Mouse (Mus musculus) neural tube, embryonic 15.5 days (tissue): ENCODE data around the gene Tbxa2r. TPM values are rescaled to one million over a fixed set of nuclear protein-coding genes. Genes with fewer than 3 reads are reported as not detected.

Experiments used
- ATAC-seq: fragments of 200-750 bp; cut with Nextera tagmentation; 2 replicates; pipeline ENCODE4 v1.8.0; 2017; ENCODE audit warnings: mild to moderate bottlenecking, moderate TSS enrichment, moderate library complexity; ENCODE audit not compliant: low FRiP score
- H3K27ac ChIP-seq: fragments of 300-500 bp; sonication (generic); replicated peaks from 2 replicates; pipeline ENCODE4 v1.5.1; 2015; ENCODE audit warnings: mild to moderate bottlenecking, inconsistent platforms
- H3K27me3 ChIP-seq: fragments of 300-500 bp; sonication (generic); replicated peaks from 2 replicates; pipeline ENCODE4 v1.6.1; 2015; ENCODE audit warnings: inconsistent platforms
- H3K36me3 ChIP-seq: fragments of 300-500 bp; sonication (generic); 2 replicates; pipeline ENCODE4 v1.6.1; 2015; ENCODE audit warnings: inconsistent platforms
- H3K4me1 ChIP-seq: fragments of 300-500 bp; sonication (generic); 2 replicates; pipeline ENCODE4 v1.6.1; 2015; ENCODE audit warnings: inconsistent platforms
- H3K4me2 ChIP-seq: fragments of 300-500 bp; sonication (generic); 2 replicates; pipeline ENCODE4 v1.6.1; 2015; ENCODE audit warnings: inconsistent platforms, mild to moderate bottlenecking, moderate library complexity
- H3K4me3 ChIP-seq: fragments of 300-500 bp; sonication (generic); replicated peaks from 2 replicates; pipeline ENCODE4 v1.5.1; 2015; ENCODE audit warnings: mild to moderate bottlenecking, inconsistent platforms
- H3K9ac ChIP-seq: fragments of 300-500 bp; sonication (generic); replicated peaks from 2 replicates; pipeline ENCODE4 v1.6.1; 2015; ENCODE audit warnings: mild to moderate bottlenecking, inconsistent platforms
- H3K9me3 ChIP-seq: fragments of 300-500 bp; sonication (generic); replicated peaks from 2 replicates; pipeline ENCODE4 v1.6.1; 2016; ENCODE audit warnings: inconsistent platforms
- WGBS: fragments of 180-500 bp; shearing (Covaris S2); methylation state at CpG from one replicate; pipeline ENCODE4 v1.1.7; 2015; ENCODE audit warnings: mixed read lengths; 5-methylcytosine and 5-hydroxymethylcytosine counted together
- polyA plus RNA-seq: library from polyadenylated mRNA; unstranded; fragments of >200 nt; fragmentation: Nextera tagmentation; extraction: Ambion mirVana; gene quantifications from 2 replicates; pipeline ENCODE4 v1.2.1, GENCODE M21; 2015

Gene Tbxa2r
- polyA plus RNA-seq, 1 experiment from 2014 or later, result 5.5 TPM

GRCm38 (mm10) chr10:81301321-81301720 lies 27.2 kb upstream of the Tbxa2r start:
- Histone ChIP-seq H3K4me1 (peaks cover 43% of the 10 kb centered on the region), H3K27me3 (no peaks in the 10 kb centered on the region), H3K27ac (no peak overlapping the region), H3K4me3 (no peak overlapping the region), H3K36me3 (peaks cover 8% of the 10 kb centered on the region), H3K4me2 (no peak overlapping the region), H3K9ac (no peak overlapping the region), H3K9me3 (no peaks in the 10 kb centered on the region)
- ATAC-seq, result no peak
- WGBS, result 81% methylated on average over 9 of the region's 9 CpGs

- Histone ChIP-seq H3K27me3 (no peaks in the 10 kb centered on the region), H3K4me1 (peaks cover 42% of the 10 kb centered on the region), H3K36me3 (peaks cover 18% of the 10 kb centered on the region), H3K9me3 (no peaks in the 10 kb centered on the region), H3K9ac (no peak overlapping the region), H3K4me2 (no peak overlapping the region), H3K4me3 (no peak overlapping the region), H3K27ac (no peak overlapping the region)
- WGBS, result 52% methylated on average over 4 of the region's 4 CpGs
- ATAC-seq, result no peak
Observed at GRCm38 (mm10) chr10:81302288-81302687, 26.2 kb upstream of the Tbxa2r start.

GRCm38 (mm10) chr10:81302781-81303218 lies 25.7 kb upstream of the Tbxa2r start:
- Histone ChIP-seq H3K27ac (no peak overlapping the region), H3K27me3 (no peaks in the 10 kb centered on the region), H3K4me3 (no peak overlapping the region), H3K9me3 (no peaks in the 10 kb centered on the region), H3K4me2 (no peak overlapping the region), H3K9ac (no peak overlapping the region), H3K36me3 (peaks cover 23% of the 10 kb centered on the region), H3K4me1 (peaks cover 37% of the 10 kb centered on the region)
- ATAC-seq, result no peak
- 71% methylated on average over 14 of the region's 14 CpGs for WGBS

- ATAC-seq, result no peak
- Histone ChIP-seq H3K9ac (no peak overlapping the region), H3K4me3 (no peak overlapping the region), H3K27ac (no peak overlapping the region), H3K9me3 (no peaks in the 10 kb centered on the region), H3K4me1 (peaks cover 37% of the 10 kb centered on the region), H3K36me3 (peaks cover 28% of the 10 kb centered on the region), H3K27me3 (no peaks in the 10 kb centered on the region), H3K4me2 (no peak overlapping the region)
- WGBS, result 75% methylated on average over 10 of the region's 10 CpGs
Observed at GRCm38 (mm10) chr10:81303258-81303657, 25.3 kb upstream of the Tbxa2r start.

GRCm38 (mm10) chr10:81303761-81304160 lies 24.8 kb upstream of the Tbxa2r start:
- peaks cover 32% of the 10 kb centered on the region for H3K36me3 ChIP-seq
- ATAC-seq, result no peak
- no peak overlapping the region for H3K9ac ChIP-seq
- no peak overlapping the region for H3K4me3 ChIP-seq
- no peaks in the 10 kb centered on the region for H3K9me3 ChIP-seq
- no peak overlapping the region for H3K27ac ChIP-seq
- WGBS, result 81% methylated on average over 7 of the region's 7 CpGs
- H3K4me1 ChIP-seq, result peaks cover 37% of the 10 kb centered on the region
- H3K4me2 ChIP-seq, result no peak overlapping the region
- H3K27me3 ChIP-seq, result no peaks in the 10 kb centered on the region

GRCm38 (mm10) chr10:81304597-81305238 lies 23.8 kb upstream of the Tbxa2r start:
- Histone ChIP-seq H3K4me3 (no peak overlapping the region), H3K27ac (no peak overlapping the region), H3K27me3 (no peaks in the 10 kb centered on the region), H3K9me3 (no peaks in the 10 kb centered on the region), H3K9ac (no peak overlapping the region), H3K36me3 (peaks cover 42% of the 10 kb centered on the region), H3K4me2 (no peak overlapping the region), H3K4me1 (peaks cover 37% of the 10 kb centered on the region)
- WGBS, result 29% methylated on average over 8 of the region's 9 CpGs
- no peak for ATAC-seq

- no peak overlapping the region for H3K4me3 ChIP-seq
- no peaks in the 10 kb centered on the region for H3K9me3 ChIP-seq
- peaks cover 30% of the 10 kb centered on the region for H3K4me1 ChIP-seq
- no peak overlapping the region for H3K4me2 ChIP-seq
- H3K36me3 ChIP-seq, result peaks cover 51% of the 10 kb centered on the region
- WGBS, result 93% methylated on average over 14 of the region's 14 CpGs
- no peak overlapping the region for H3K9ac ChIP-seq
- ATAC-seq, result no peak
- H3K27ac ChIP-seq, result no peak overlapping the region
- H3K27me3 ChIP-seq, result no peaks in the 10 kb centered on the region
Observed at GRCm38 (mm10) chr10:81305663-81306062, 22.9 kb upstream of the Tbxa2r start.

- WGBS, result 90% methylated on average over 12 of the region's 12 CpGs
Observed at GRCm38 (mm10) chr10:81306173-81306668, 22.3 kb upstream of the Tbxa2r start.

GRCm38 (mm10) chr10:81306837-81307682 lies 21.5 kb upstream of the Tbxa2r start:
- no peak overlapping the region for H3K27ac ChIP-seq
- no peak overlapping the region for H3K4me2 ChIP-seq
- no peaks in the 10 kb centered on the region for H3K9me3 ChIP-seq
- H3K9ac ChIP-seq, result no peak overlapping the region
- 95% methylated on average over 21 of the region's 21 CpGs for WGBS
- H3K27me3 ChIP-seq, result no peaks in the 10 kb centered on the region
- no peak for ATAC-seq
- H3K4me3 ChIP-seq, result no peak overlapping the region
- H3K36me3 ChIP-seq, result peaks cover 65% of the 10 kb centered on the region
- peaks cover 24% of the 10 kb centered on the region for H3K4me1 ChIP-seq

More at GRCm38 (mm10) chr10:81306173-81306668, 22.3 kb upstream of the Tbxa2r start:
- H3K4me2 ChIP-seq, result no peak overlapping the region
- no peak overlapping the region for H3K27ac ChIP-seq
- no peaks in the 10 kb centered on the region for H3K9me3 ChIP-seq
- H3K4me3 ChIP-seq, result no peak overlapping the region
- no peak overlapping the region for H3K9ac ChIP-seq
- H3K4me1 ChIP-seq, result peaks cover 26% of the 10 kb centered on the region
- H3K36me3 ChIP-seq, result peaks cover 57% of the 10 kb centered on the region
- no peaks in the 10 kb centered on the region for H3K27me3 ChIP-seq
- ATAC-seq, result no peak

- Histone ChIP-seq H3K4me2 (no peak overlapping the region), H3K9me3 (no peaks in the 10 kb centered on the region), H3K27me3 (no peaks in the 10 kb centered on the region), H3K9ac (no peak overlapping the region), H3K4me1 (no peaks in the 10 kb centered on the region), H3K4me3 (no peak overlapping the region), H3K36me3 (peaks cover 89% of the 10 kb centered on the region), H3K27ac (no peak overlapping the region)
- 84% methylated on average over 5 of the region's 5 CpGs for WGBS
- ATAC-seq, result no peak
Observed at GRCm38 (mm10) chr10:81309571-81309970, 19.0 kb upstream of the Tbxa2r start.

GRCm38 (mm10) chr10:81313581-81313980 lies 14.9 kb upstream of the Tbxa2r start:
- no peak overlapping the region for H3K4me2 ChIP-seq
- no peaks in the 10 kb centered on the region for H3K27me3 ChIP-seq
- H3K4me1 ChIP-seq, result peaks cover 8% of the 10 kb centered on the region; the same call in 1 of the 2 replicates
- no peak overlapping the region for H3K9ac ChIP-seq
- peaks cover 88% of the 10 kb centered on the region for H3K36me3 ChIP-seq
- H3K27ac ChIP-seq, result no peak overlapping the region
- no peak for ATAC-seq
- 92% methylated on average over 13 of the region's 13 CpGs for WGBS
- H3K9me3 ChIP-seq, result no peaks in the 10 kb centered on the region
- no peak overlapping the region for H3K4me3 ChIP-seq

- no peak for ATAC-seq
- Histone ChIP-seq H3K27me3 (no peaks in the 10 kb centered on the region), H3K9ac (no peak overlapping the region), H3K36me3 (peaks cover 87% of the 10 kb centered on the region), H3K27ac (no peak overlapping the region), H3K4me1 (peaks cover 14% of the 10 kb centered on the region), H3K9me3 (no peaks in the 10 kb centered on the region), H3K4me2 (no peak overlapping the region), H3K4me3 (no peak overlapping the region)
- WGBS, result 82% methylated on average over 7 of the region's 7 CpGs
Observed at GRCm38 (mm10) chr10:81314201-81314600, 14.3 kb upstream of the Tbxa2r start.
